Mouse (Mus musculus) frontal cortex, postnatal 25 days (tissue): ENCODE results near the gene Lrrc3.
"Not testable (repeated sequence)": the region's sequence is repeated elsewhere in the genome, so short reads cannot be mapped to it uniquely, and the experiment has no call there.

ENCODE experiments used
- DNase-seq, 2 experiments: peaks; one replicate each; pipeline ENCODE4 v3.0.0; 2022; ENCODE audit warnings: low spot score in 2 of 2

Gene Lrrc3

DNA sequence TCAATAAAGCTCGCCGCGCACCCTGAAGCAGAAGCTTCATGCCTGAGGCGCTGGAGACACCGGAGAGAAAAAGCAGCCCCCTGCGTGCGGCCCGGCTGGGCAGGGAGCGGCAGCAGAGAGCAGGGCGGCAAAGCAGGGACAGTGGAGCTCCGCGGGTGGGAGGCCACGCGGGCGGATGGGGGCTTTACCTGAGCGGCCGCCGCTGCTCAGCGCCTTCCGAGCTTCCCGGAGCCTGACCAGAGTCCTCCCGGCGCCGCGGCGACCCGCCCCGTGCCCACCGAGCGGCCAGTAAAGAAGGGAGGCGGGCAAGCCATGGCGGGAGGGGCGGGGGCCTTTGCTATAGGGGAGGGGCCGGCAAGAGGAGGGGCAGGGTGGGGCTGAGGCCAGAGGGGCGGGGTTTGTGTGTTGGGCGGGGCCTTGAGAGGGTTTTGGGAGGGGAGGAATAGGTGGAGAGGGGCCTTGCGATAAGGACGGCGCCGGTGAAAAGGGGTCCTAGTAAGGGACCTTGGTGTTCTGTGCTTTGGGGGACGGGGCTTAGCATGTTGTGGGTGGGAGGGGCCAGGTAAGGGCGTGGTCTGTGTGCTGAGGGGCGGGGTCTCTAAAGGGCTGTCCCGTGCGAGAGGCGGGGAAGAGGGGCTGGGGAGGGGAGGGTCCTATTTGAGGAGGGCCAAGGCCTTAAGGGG, at the start of gene Lrrc3:
Gene Lrrc3 (minus strand): TSS at position 326 of the 683 bp plus-strand sequence.
- DNase-seq = peak; percentile 37 to 38

- DNase-seq = not testable (repeated sequence)
These were observed 48.1 kb upstream of the Lrrc3 start for GRCm38 (mm10) chr10:77950468-77950867.

DNA sequence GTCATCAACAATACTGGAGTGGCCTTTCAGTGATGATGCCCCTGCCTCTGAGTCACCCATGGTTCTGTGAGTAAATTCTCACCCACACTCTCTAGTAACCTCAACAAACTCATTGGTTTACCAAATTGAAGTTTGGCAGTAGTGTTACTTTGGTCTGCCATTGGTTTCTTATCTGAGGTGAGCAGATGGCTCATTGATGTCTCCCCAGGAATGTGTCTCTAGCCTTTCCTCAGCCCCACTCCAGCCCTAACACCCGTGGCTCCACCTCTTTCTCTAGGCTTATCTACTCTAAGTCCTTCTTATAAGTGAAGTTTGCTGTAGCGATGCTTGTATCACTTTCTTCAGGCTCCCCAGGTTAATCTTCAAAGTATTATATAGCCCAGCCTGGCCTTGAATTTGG, 37.3 kb upstream of the Lrrc3 start:
- no peak for DNase-seq

GRCm38 (mm10) chr10:77927375-77927774, 25.0 kb upstream of the Lrrc3 start:
- DNase-seq = no peak

GRCm38 (mm10) chr10:77926140-77926539, 23.8 kb upstream of the Lrrc3 start:
- peak; percentile 37 to 47 for DNase-seq

DNA sequence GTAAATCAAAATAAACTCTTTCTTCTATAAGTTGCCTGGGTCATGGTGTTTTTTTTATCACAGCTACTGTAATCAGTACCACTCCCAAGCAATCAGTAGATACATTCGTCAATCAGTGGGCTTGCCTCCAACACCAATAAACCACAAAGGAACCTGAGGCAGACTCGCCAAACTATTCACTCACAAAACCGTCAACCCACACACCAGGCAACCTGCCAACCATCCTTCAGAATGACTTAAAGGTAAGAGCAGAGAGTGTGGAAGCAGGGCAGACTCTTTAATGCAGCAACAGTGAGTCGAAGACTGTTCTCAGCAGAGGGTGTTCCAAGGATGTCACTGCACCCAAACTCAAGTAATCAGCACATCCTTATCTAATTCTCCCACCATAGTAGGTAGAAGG, 20.3 kb upstream of the Lrrc3 start:
- no peak for DNase-seq

- no peak for DNase-seq
These were observed 18.7 kb upstream of the Lrrc3 start for GRCm38 (mm10) chr10:77921009-77921408.

GRCm38 (mm10) chr10:77916636-77917335, 14.4 kb upstream of the Lrrc3 start:
- DNase-seq = peak; percentile 43 to 45

DNA sequence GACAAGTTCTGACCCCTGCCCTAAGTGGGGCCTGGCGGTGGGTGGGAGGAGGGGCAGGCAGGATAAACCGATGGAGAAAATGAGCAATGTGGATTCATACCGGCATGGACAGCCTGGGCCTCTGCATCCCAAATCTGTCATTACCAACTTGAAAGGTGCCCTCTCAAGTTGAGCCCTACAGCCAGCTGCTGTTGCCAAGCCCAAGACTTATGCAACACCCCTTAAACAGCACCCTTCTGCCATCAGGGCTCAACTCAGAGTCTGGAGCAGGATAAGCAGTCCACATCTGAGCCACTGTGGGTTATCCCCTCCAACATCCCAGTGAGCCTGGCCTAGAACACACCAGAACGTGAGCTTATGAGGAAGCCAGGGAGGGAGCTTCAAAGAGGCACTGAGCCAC, 11.0 kb upstream of the Lrrc3 start:
- no peak for DNase-seq

GRCm38 (mm10) chr10:77912605-77913004, 10.3 kb upstream of the Lrrc3 start:
- DNase-seq = no peak

DNA sequence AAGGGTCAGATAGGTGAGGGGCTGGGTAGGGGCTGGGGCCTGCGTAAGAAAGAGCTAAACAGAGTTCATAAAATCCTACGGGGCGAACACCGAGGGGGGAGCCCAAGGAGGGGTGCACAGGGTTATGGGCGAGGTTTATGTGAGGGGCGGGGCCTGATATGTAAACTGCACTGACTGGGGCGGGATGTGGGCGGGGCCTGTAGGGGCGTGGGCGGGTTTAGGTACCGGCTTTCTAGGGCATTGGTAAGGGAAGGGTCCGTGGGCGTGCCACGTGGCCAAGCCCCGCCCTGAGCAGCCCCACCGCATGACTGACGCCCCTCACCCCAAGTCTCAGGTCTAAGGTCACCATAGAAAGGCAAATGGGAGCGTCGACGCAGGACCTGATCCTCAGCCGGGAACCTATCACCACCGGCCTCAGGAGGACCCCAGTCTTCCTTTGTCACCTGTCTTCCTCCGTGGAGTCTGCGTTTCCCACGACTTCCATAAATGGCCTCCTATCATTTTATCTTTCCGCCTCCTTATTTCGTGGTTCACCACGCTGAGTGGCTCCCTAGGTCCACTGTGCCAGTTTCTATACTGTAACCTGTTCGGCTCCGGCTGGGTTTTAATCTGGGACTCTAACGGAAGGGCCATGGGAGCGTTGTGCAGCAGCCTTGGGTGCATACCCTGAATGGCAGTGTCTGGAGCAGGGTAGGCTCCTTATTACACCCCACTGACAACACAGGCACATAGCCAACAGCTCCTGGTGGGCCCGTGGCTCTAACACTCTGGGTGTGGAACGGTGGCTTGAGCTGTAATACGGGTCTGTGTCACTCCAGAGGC, 769 bp upstream of the Lrrc3 start:
- peak; percentile 48 to 49 for DNase-seq

DNA sequence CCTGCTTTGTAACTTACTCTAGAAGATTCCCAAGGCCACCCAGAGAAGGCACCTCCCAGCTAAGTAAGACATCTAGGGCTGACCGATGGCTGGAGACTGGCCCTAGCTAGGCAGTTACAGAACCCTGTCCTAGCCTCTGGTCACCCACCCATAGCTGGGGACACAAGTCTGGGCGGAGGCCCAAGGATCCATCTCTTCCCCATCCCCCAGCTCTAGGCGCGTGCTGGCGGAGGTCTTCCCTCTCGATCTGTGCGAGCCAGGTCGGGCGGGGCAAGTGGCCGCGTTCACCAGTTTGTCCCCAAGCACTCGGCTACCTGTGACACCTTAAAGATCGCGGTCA, 495 bp downstream of the Lrrc3 start:
- DNase-seq = no peak

GRCm38 (mm10) chr10:77900903-77901818, 1.2 kb downstream of the Lrrc3 start:
- no peak for DNase-seq

GRCm38 (mm10) chr10:77900126-77900525, 2.2 kb downstream of the Lrrc3 start:
- no peak for DNase-seq

GRCm38 (mm10) chr10:77895562-77895961, 6.8 kb downstream of the Lrrc3 start:
- DNase-seq = no peak

DNA sequence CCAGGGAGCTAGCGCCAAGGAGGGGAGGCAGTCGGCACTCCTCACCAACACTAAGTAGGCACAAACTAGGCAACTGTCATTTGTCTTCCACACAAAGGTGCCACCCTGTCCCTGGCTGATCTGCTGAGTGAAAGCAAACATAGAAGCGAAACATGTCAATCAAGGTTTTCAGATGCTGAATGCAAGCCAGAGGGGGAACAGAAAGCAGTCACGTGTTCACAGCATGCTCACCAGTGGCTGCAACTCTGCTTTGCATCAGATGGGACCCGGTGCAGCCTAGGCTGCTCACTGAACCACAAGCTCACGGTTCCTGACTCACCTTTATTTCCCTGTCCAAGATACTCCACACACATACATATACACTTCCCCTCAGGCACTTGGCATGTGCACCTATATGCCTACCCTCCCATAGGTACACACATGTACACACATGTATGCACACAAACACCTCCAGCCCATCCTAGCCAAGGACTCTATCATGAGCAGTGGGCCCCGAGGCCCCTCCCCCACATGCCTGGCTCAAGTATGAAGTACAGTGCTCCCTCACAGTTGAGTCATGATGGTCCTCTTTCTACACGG, 11.3 kb downstream of the Lrrc3 start:
- DNase-seq = no peak

DNA sequence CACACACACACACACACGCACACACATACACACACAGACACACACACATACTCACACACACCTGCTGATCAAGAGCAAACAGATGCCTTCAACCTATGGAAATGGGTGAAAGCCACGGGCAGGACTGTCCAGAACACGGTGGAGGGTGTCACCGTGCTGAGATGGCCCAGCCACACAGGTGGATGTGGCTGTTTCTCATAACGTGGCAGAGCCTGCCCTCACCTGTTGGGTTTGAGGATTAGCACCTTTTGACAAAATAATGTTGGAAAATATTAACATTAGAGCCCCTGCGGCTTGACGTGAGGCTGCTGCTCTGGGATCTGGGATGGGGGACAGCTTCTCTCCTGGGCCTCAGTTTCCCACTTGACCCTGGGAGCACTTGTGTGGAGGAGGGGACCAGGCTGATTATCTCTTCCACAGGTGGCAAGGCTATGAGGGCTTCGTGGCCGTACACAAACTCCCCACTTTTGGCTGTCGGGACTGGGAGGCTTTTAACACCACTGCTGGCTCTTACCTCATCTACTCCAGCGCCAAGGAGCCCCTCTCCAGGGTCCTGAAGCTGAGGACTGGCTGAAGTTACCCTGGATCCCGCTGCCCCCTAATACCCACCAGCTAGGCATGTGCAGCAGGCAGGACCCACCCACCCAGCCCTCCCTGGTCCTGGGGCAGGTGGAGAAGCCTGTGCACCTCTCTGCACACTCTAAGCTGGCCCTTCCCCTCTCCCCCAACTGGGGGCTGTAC, 16.2 kb downstream of the Lrrc3 start:
- DNase-seq = no peak

- DNase-seq = no peak
These were observed 19.8 kb downstream of the Lrrc3 start for GRCm38 (mm10) chr10:77882553-77882952.

DNA sequence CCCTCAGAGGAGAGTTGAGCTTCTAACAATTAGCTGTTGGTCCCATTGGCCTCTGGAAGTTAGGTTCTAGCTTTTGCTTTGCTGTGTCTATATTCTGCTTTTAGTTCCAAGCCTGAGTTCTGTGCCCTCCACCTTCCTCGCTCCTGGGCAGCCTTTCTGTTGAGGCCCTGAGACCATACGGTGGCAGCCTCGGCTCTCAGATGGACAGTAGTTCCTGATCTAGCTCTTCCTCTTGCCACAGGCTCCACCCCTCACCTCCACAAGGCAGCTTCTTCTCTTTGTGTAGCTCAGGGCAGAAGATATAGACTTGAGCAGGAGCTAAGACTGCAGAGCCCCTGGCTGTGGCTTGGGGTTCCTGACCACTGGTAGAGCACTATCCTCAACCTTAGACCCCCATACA, 22.0 kb downstream of the Lrrc3 start:
- DNase-seq = no peak

GRCm38 (mm10) chr10:77878985-77879384, 23.4 kb downstream of the Lrrc3 start:
- DNase-seq = peak in 1 of 2 experiments; percentile 39

- no peak for DNase-seq
These were observed 32.7 kb downstream of the Lrrc3 start for GRCm38 (mm10) chr10:77869651-77870050.
